Mouse (Mus musculus) gastrocnemius, adult 2 months (tissue): ENCODE results near the gene Sorcs3. TPM values are rescaled to one million over a fixed set of nuclear protein-coding genes. Genes with fewer than 3 reads are reported as not detected.

Experiments
- DNase-seq: peaks from one replicate; pipeline ENCODE4 v3.0.0; 2022
- H3K27ac ChIP-seq: fragments of 200-600 bp; 2 replicates; pipeline ENCODE4 v1.8.1; 2022; ENCODE audit warnings: mild to moderate bottlenecking
- H3K4me3 ChIP-seq: fragments of 200-600 bp; 2 replicates; pipeline ENCODE4 v1.8.1; 2022; ENCODE audit warnings: mild to moderate bottlenecking, moderate library complexity
- CTCF ChIP-seq: fragments of 200-600 bp; IDR thresholded peaks from 2 replicates; pipeline ENCODE4 v1.8.1; 2022; ENCODE audit warnings: antibody characterized with exemption, mild to moderate bottlenecking, moderate library complexity
- intact Hi-C: fragments of 180-260 bp; cut with DNase I; formaldehyde crosslinking; loops from one replicate; pipeline ENCODE4 v1.15.1; 2025
- total RNA-seq, 2 experiments: library from RNA; stranded (reverse); gene quantifications; 2 replicates each; pipeline ENCODE4 v1.2.3; 2021

Gene Sorcs3
- total RNA-seq, 2 experiments from 2014 or later, result not detected

DNA sequence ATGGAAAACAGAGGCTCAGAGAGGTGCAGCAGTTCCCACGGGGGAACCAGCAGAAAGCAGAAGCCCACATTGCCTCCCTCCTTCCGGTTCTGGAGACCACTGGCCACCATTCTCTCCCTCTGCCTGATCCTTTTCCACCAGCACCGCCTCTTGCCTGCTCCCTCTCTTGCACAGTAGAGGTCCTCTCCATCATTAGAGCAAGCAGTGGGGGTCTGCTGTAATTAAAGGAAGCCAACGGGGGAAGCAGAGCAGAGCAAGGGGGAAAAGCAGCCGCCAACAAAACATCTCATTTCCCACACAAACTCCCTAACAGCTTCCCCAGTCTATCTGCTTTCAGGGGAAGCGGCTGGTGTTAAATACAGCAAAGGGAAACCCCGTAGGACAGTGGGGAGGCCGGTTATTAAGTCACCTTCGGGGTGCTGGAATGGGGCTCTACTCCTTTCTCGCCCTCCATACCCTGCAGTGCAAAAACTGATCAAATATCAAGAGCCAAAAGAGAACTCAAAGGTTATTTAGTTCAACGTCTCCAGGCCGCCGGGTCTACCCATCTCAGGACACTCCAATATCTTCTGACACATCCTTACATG, 32.1 kb downstream of the Sorcs3 start:
- TF ChIP-seq CTCF, result no peak
- Histone ChIP-seq H3K27ac (no peak overlapping the region), H3K4me3 (no peak overlapping the region)
- DNase-seq, result no peak
- intact Hi-C loops, result no loop called here

DNA sequence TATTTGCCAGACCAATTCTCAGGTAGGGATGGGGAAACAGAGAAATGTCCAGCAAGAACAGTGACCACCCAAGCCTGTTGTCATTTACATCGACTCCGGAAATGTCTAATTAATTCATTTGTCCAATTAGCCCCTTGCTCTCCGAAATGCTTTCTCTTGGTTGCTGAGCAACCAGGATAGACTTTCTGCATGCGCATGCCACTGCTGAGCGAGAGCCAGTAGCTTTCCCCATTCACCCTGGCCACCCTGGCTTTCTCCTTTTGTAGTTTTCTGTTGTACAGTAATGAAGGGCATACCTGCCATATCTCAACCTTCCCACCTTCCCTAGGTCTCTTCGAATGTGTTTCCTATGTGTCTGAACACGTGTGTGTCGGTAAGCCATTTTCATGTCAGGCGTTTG, 32.6 kb downstream of the Sorcs3 start:
- TF ChIP-seq CTCF, result no peak
- no peak for DNase-seq
- intact Hi-C loops, result no loop called here
- no peak overlapping the region for H3K27ac ChIP-seq
- no peak overlapping the region for H3K4me3 ChIP-seq

DNA sequence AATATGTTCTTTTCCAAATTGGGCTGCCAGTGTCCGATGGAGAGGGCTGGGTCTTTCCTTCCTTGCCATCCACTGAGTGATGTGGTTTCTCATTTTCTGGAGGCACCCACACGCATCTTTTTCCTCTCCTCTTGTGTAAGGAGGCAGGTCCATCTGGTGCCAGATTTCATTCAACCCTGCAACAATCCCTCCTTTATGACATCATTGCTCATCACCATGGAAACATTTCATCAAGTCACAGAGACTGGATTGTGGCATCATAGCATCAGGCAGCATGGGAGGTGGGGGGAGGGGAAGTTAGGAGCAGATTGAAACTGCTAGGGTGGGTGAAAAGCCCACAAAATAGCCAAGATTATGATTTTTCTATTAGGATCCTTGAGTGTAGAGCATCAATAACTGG, 35.1 kb downstream of the Sorcs3 start:
- intact Hi-C loops, result no loop called here
- no peak for TF ChIP-seq CTCF

DNA sequence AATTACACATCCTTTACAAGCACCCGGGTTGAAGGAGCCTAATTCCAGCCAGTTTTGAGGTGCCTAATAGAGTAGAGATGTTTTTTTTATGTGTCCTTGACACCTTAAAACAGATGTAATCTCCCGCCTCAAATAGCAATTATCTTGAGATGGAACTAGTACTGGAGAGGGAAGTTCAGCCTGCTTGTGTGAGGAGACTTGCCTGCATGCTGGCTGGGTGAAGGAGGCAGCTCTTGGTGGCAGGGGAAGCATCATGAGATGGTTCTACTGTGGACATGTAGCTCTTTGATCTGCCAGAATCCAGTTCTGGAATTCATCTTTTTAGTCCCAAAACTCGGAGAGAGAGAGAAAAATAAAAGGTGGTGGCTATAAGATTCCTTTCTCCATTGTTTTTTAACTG, 38.2 kb downstream of the Sorcs3 start:
- Histone ChIP-seq H3K27ac (no peak overlapping the region), H3K4me3 (no peak overlapping the region)
- intact Hi-C loops, result no loop called here
- no peak for DNase-seq
- no peak for TF ChIP-seq CTCF

More for the DNA sequence above, 35.1 kb downstream of the Sorcs3 start:
- no peak for DNase-seq
- Histone ChIP-seq H3K4me3 (no peak overlapping the region), H3K27ac (no peak overlapping the region)

DNA sequence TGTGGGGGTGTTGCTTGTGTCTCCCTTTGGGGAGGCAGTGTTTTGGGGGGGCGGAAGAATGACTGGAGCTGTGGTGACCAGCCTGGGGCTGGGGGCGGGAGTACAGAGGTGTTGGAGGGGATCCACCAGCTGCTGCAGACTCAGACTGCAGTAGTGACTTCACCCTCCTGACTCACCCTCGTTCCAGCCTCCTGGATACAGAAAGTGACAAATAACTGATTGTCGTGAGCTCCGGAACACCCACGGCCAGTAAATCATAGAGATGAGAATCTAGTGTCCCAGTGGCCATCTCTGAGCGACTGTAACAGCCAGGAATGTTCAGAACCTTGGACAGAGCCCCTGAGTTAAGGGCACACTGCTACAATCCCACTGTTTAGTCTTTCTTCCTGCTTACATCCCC, 53.4 kb downstream of the Sorcs3 start:
- no peak for TF ChIP-seq CTCF
- intact Hi-C loops, result no loop called here
- Histone ChIP-seq H3K27ac (no peak overlapping the region), H3K4me3 (no peak overlapping the region)
- no peak for DNase-seq

DNA sequence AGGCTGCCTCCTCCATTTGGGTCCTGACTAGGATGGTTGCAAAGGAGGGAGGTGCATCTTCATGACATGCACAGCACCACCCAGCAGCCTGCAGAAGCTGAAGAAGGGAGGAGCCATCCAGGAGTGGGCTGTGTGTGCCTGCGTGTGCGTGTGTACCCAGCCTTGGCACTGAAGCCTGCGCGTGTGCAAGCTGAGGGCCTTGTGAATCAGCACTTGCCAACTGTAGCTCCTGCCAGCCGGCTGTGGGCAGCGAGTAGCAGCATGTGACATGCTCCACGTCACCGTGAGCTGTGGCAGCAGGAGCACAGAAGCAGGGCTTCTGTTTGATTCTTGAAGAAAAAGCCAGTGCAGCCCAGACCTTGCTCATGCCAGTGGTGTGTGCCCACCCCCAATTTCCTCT, 54.8 kb downstream of the Sorcs3 start:
- no peak for DNase-seq
- no peak overlapping the region for H3K27ac ChIP-seq
- intact Hi-C loops, result no loop called here
- H3K4me3 ChIP-seq, result no peak overlapping the region
- TF ChIP-seq CTCF, result no peak

DNA sequence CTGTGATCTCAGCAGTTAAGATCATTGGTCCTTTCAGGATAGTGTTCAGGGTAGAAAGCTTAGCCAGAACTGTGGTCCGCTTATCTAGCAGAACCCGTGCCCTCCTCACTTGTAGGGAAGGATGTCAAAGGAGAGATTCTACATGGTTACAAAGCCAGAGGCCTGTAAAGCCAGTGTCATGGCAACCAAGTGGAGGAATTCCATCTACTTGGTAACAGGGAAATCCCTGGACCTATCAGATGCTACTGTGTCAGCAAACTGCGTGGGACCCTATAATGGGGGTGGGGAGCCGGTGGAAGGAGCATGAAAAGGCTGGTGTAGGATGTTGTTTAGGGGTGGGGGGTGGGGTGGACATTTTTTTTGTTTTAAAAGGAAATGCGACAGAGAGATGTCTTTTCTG, 57.9 kb downstream of the Sorcs3 start:
- H3K27ac ChIP-seq, result no peak overlapping the region
- DNase-seq, result no peak
- no peak for TF ChIP-seq CTCF
- H3K4me3 ChIP-seq, result no peak overlapping the region
- intact Hi-C loops, result no loop called here

DNA sequence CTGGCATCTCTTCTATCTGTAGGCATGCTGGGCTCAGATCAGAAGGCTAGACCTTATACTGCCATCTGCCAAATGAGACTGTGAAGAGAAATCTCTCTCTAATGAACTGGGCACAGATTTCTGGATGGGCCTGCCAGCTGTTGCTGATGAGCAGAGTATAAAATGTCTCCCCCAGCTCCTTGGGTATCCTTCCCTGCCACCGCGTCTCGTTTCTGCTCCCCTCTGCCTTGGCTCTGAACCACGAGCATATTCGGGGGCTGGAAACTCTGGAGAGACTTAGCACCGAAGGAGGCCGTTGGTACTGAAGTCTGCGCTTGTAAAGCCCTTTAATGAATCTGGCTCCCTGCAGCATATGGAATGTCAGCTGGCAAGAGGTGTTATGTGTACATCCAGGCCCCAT, 74.4 kb downstream of the Sorcs3 start:
- Histone ChIP-seq H3K27ac (no peak overlapping the region), H3K4me3 (no peak overlapping the region)
- TF ChIP-seq CTCF, result no peak
- intact Hi-C loops, result no loop called here
- no peak for DNase-seq

DNA sequence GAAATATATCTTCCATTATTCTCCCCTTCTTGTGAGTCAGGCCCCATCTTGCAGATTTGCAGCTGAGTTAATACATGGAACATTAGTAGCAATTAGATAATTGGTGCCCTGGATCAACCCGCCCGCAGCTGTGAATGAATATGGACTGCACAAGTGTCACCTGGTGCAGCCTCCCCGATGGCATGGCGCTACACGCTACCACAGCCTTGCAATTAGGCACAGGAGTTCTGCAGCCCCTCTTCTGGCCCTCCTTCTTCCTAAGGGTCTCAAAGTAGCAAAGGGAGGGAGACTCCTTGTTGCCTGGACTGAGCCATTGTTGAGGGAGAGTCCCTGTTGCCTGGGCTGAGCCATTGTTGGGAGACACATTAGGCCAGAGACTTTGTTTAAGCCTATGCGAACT, 76.4 kb downstream of the Sorcs3 start:
- H3K27ac ChIP-seq, result no peak overlapping the region
- TF ChIP-seq CTCF, result no peak
- intact Hi-C loops, result no loop called here
- no peak for DNase-seq
- H3K4me3 ChIP-seq, result no peak overlapping the region

DNA sequence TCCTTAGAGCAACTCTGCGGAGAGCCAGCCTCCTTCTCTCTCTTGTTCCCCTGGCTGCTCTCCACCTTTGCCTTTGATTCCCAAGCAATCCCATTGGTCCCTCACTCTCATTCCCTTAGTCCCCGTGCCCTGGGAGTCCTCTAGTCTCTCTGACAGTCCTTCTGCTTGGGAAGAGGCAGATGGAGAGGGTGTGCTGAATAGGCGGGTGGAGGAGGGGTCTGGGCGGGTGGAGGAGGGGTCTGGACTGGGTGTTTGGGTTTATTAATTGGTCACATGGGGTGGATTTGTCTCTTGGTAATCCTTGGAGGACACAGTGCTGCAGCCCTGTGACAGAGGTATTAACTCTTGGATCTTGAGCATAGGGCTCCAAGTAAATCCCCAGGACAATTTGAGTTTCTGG, 77.4 kb downstream of the Sorcs3 start:
- Histone ChIP-seq H3K4me3 (no peak overlapping the region), H3K27ac (no peak overlapping the region)
- TF ChIP-seq CTCF, result no peak
- intact Hi-C loops, result no loop called here
- DNase-seq, result no peak

DNA sequence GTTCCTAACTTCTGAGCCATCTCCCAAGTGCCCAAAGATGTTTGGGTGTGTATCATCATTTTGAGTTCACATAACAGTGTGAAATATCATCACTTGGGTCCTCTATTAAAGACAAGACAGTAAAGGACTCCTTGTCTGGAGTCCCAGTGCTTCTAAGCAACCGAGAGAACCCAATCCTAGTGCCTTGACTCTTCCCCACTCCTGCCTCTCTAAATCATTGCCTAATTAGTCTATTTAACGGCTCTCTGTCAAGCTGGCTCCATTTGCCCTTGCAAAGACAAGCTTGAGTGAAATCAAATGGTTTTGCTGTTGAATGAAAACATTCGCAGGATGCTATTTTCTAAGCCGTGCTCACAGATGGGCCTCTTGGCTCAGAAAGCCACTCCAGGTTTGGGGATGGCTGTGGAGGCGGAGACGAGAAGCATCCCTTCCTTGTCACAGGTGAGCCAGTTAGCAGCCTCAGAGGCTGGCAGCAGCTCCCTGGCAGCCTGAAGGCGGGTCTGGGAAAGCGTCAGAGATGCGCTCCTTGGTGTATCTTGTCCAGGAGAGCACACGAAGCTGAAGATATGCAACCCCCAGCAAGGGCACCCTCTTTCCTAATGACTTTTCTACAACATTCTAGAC, 79.9 kb downstream of the Sorcs3 start:
- H3K4me3 ChIP-seq, result no peak overlapping the region
- no peak for DNase-seq
- no peak for TF ChIP-seq CTCF
- intact Hi-C loops, result no loop called here
- no peak overlapping the region for H3K27ac ChIP-seq

DNA sequence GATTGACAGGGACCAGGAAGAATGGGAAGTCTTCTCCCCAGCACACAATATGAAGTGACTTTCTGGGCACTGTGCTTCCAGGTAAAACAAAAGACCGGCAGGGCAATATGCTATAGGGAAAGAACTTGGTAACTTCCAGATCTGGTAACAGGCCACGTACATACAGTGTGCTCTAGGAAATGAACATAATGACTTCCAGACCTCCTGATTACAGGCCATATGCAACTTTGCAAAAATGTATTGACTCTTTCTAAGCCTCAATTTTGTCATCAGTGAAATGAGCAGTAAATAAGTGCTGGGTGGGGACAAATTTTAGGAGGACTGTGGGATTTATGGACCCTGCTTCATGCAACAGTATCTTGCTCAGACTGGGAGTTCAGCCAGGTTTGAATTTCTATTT, 88.4 kb downstream of the Sorcs3 start:
- DNase-seq, result no peak
- Histone ChIP-seq H3K4me3 (no peak overlapping the region), H3K27ac (no peak overlapping the region)
- no peak for TF ChIP-seq CTCF
- intact Hi-C loops, result no loop called here

DNA sequence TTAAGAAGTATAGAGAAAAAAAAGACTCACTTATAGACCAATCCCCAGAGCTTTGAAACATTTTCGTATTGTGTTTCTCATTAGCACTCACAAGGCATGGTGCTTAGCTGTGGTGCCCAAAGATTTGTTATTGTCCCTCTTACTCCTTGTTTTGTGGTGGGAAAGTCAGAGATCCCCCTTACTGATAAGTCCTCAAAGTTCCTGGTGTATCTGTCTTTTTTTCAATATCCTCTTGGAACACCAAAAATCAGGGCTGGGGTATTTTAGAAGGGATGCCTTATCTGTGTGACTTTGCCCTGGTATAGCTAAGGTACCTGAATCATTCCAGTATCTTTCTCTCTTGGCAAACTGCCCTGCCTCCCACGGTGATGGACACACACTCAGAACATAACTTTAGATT, 92.6 kb downstream of the Sorcs3 start:
- intact Hi-C loops, result no loop called here
- no peak for DNase-seq
- no peak for TF ChIP-seq CTCF
- Histone ChIP-seq H3K4me3 (no peak overlapping the region), H3K27ac (no peak overlapping the region)
